Mouse (Mus musculus) cerebellum, adult 2 months (tissue): ENCODE results near the gene Runx1.

Source experiments
- CTCF ChIP-seq: fragments of 200-500 bp; IDR thresholded peaks from 2 replicates; pipeline ENCODE4 v1.5.1; 2011; ENCODE audit warnings: low read depth, mild to moderate bottlenecking, control low read depth, low read length, moderate library complexity, borderline replicate concordance; ENCODE audit not compliant: insufficient read depth
- POLR2A ChIP-seq: fragments of 200-500 bp; IDR thresholded peaks from 2 replicates; pipeline ENCODE4 v1.6.1; 2011; ENCODE audit warnings: low read length, control low read depth, borderline replicate concordance; ENCODE audit not compliant: insufficient read depth

- TF ChIP-seq CTCF (no peak), POLR2A (no peak)
Measured at GRCm38 (mm10) chr16:92644718-92645422, 181.1 kb downstream of the Runx1 start.
